Mouse (Mus musculus): ENCODE data around the gene Mettl24. TPM values are rescaled to one million over a fixed set of nuclear protein-coding genes. Genes with fewer than 3 reads are reported as not detected.

Mettl24 gene
- total and polyA plus RNA-seq, 2 experiments from 2014 or later, result 2.9 to 4.7 TPM

DNA sequence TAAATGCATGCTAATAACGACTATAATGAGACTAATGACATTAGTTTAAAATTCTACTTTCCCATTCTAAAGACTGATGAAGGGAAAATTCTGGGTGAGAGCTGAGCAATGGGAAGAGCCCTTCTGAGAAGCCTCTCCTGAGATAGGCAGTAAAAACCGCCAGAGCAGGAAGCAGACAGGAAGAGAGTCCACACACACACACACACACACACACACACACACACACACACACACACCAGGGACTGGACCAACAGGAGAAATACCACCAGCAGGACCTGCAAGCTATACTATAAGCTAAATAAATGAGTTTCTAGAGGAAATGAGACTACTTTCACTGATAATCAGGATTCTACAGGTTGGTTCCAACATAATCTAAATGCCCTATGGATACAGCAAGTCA, 172.5 kb downstream of the Mettl24 start:
- Histone ChIP-seq H3K27ac (ENCODE audit: low read depth) (no peak overlapping the region), H3K4me1 (ENCODE audit: control insufficient read depth, insufficient read depth) (0 out of 2 replicates have a peak, but pooled peaks cover 4% of the 10 kb centered on the region), H3K4me3 (ENCODE audit: low read depth, low read length) (no peak overlapping the region), H3K4me2 (ENCODE audit: low read depth, low read length) (no peak overlapping the region), H3K27me3 (ENCODE audit: control insufficient read depth, insufficient read depth, low read length) (no peaks in the 10 kb centered on the region), H3K36me3 (replicated peaks; ENCODE audit: control insufficient read depth, insufficient read depth, low read length) (peaks cover 3% of the 10 kb centered on the region; the same call in 1 of the 2 replicates), H3K9me3 (replicated peaks; ENCODE audit: control insufficient read depth, low read length) (no peaks in the 10 kb centered on the region), H3K9ac (replicated peaks; ENCODE audit: low read depth, low read length) (no peak overlapping the region)
- no peak for ATAC-seq (ENCODE audit: insufficient read depth, low read depth)
- no peak for DNase-seq (ENCODE audit: low spot score)
- 65% methylated on average over 2 of the region's 2 CpGs for WGBS
- no peak for TF ChIP-seq CTCF (IDR thresholded peaks at IDR 0.05; ENCODE audit: low read depth)
- TF ChIP-seq EP300 (IDR thresholded peaks at IDR 0.05; ENCODE audit: low read depth), result no peak

DNA sequence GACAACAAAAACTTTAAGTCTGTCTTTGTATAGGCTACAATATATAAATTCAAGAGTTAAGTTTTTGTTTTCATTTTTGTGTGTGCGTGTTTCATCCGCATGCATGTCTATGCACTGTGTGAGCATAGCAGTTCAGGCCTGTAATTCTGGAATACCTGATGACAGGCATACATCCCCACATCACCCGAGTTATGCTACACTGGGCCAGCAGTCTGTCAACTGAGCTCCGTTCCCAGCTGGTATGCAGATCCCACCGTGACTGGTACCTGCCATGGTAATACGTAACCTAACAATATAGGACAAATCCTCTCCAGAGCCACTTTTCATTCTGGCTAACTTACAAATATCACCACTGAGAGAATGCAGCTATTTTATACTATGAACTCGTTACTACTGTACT, 173.6 kb downstream of the Mettl24 start:
- ATAC-seq (ENCODE audit: insufficient read depth, low read depth) (no peak), DNase-seq (ENCODE audit: low spot score) (no peak)
- Histone ChIP-seq H3K9me3 (replicated peaks; ENCODE audit: control insufficient read depth, low read length) (no peaks in the 10 kb centered on the region), H3K27ac (ENCODE audit: low read depth) (no peak overlapping the region), H3K9ac (replicated peaks; ENCODE audit: low read depth, low read length) (no peak overlapping the region), H3K4me2 (ENCODE audit: low read depth, low read length) (no peak overlapping the region), H3K4me1 (ENCODE audit: control insufficient read depth, insufficient read depth) (0 out of 2 replicates have a peak, but pooled peaks cover 4% of the 10 kb centered on the region), H3K4me3 (ENCODE audit: low read depth, low read length) (no peak overlapping the region), H3K36me3 (replicated peaks; ENCODE audit: control insufficient read depth, insufficient read depth, low read length) (peaks cover 3% of the 10 kb centered on the region; the same call in 1 of the 2 replicates), H3K27me3 (ENCODE audit: control insufficient read depth, insufficient read depth, low read length) (no peaks in the 10 kb centered on the region)
- TF ChIP-seq EP300 (IDR thresholded peaks at IDR 0.05; ENCODE audit: low read depth) (no peak), CTCF (IDR thresholded peaks at IDR 0.05; ENCODE audit: low read depth) (no peak)
- 68% methylated on average over 7 of the region's 7 CpGs for whole genome bisulfite sequencing

DNA sequence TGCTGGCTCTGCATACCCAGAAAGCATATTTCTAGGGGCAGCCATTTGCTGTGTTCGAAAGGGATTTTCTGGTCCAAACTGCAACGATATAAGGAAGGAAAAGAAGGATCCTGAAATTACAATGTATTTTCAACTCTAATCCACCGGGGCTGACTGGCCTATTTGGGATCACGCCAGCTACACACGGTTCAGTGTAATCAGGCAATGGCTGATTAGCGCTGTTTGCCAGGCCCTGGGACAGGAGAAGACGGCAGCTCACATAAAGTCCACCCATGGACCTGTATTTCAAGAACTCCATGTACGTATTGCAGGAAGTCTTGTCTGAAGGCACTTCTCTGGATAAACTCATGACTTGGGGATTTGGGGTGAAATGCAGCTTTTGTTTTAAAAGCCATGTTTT, 174.5 kb downstream of the Mettl24 start:
- Histone ChIP-seq H3K9ac (replicated peaks; ENCODE audit: low read depth, low read length) (no peak overlapping the region), H3K4me1 (ENCODE audit: control insufficient read depth, insufficient read depth) (0 out of 2 replicates have a peak, but pooled peaks cover 4% of the 10 kb centered on the region), H3K27ac (ENCODE audit: low read depth) (0 out of 2 replicates have a peak overlapping the region, but pooled peaks have one; percentile 15), H3K27me3 (ENCODE audit: control insufficient read depth, insufficient read depth, low read length) (no peaks in the 10 kb centered on the region), H3K36me3 (replicated peaks; ENCODE audit: control insufficient read depth, insufficient read depth, low read length) (no peaks in the 10 kb centered on the region), H3K4me2 (ENCODE audit: low read depth, low read length) (peak overlapping the region; percentile 28), H3K4me3 (ENCODE audit: low read depth, low read length) (no peak overlapping the region), H3K9me3 (replicated peaks; ENCODE audit: control insufficient read depth, low read length) (no peaks in the 10 kb centered on the region)
- ATAC-seq (ENCODE audit: insufficient read depth, low read depth) (peak; percentile 60; the same call in 1 of the 2 replicates), DNase-seq (ENCODE audit: low spot score) (peak; percentile 53)
- 28% methylated on average over 8 of the region's 8 CpGs for WGBS
- TF ChIP-seq EP300 (IDR thresholded peaks at IDR 0.05; ENCODE audit: low read depth) (no peak), CTCF (IDR thresholded peaks at IDR 0.05; ENCODE audit: low read depth) (no peak)

Other genes starting within 250 kb of the Mettl24 start
- gene Slc22a16, start 112.9 kb upstream of the Mettl24 start, total RNA-seq (2014; rRNA removed; ENCODE audit: low replicate concordance), result not detected in 2 replicates
- gene Slc22a16, start 112.9 kb upstream of the Mettl24 start, polyA plus RNA-seq (2015; fragmentation: Nextera tagmentation; extraction: Ambion mirVana), result not detected in 2 replicates
- 41.4 and 52.6 TPM in 2 replicates for gene Ddo, start 53.3 kb upstream of the Mettl24 start, total RNA-seq (2014; rRNA removed; ENCODE audit: low replicate concordance)
- 26.7 and 32.0 TPM in 2 replicates for gene Ddo, start 53.3 kb upstream of the Mettl24 start, polyA plus RNA-seq (2015; fragmentation: Nextera tagmentation; extraction: Ambion mirVana)
- gene Cdc40, start 200.0 kb downstream of the Mettl24 start, total RNA-seq (2014; rRNA removed; ENCODE audit: low replicate concordance), result 17.6 and 19.0 TPM in 2 replicates
- gene Cdc40, start 200.0 kb downstream of the Mettl24 start, polyA plus RNA-seq (2015; fragmentation: Nextera tagmentation; extraction: Ambion mirVana), result 17.1 and 18.0 TPM in 2 replicates
- gene Wasf1, start 200.2 kb downstream of the Mettl24 start, total RNA-seq (2014; rRNA removed; ENCODE audit: low replicate concordance), result 0.66 and 1.8 TPM in 2 replicates
- gene Wasf1, start 200.2 kb downstream of the Mettl24 start, polyA plus RNA-seq (2015; fragmentation: Nextera tagmentation; extraction: Ambion mirVana), result 4.6 and 4.9 TPM in 2 replicates

Measured in heart, postnatal 0 days (tissue).